Mouse (Mus musculus): ENCODE measurements around the gene Nav2.

Nav2 gene

GRCm38 (mm10) chr7:49527925-49528324 is 619.4 kb downstream of the Nav2 start:
- intact Hi-C loops (cut with DNase I), result no loop called here

GRCm38 (mm10) chr7:49529498-49529897 is 621.0 kb downstream of the Nav2 start:
- intact Hi-C loops (cut with DNase I), result no loop called here

- intact Hi-C loops (cut with DNase I), result no loop called here
Observed at GRCm38 (mm10) chr7:49533571-49533970, 625.1 kb downstream of the Nav2 start.

- intact Hi-C loops (cut with DNase I), result no loop called here
Observed at GRCm38 (mm10) chr7:49534208-49534607, 625.7 kb downstream of the Nav2 start.

GRCm38 (mm10) chr7:49538360-49538759 is 629.8 kb downstream of the Nav2 start:
- intact Hi-C loops (cut with DNase I), result no loop called here

- intact Hi-C loops (cut with DNase I), result no loop called here
Observed at GRCm38 (mm10) chr7:49540181-49540580, 631.7 kb downstream of the Nav2 start.

- intact Hi-C loops (cut with DNase I), result no loop called here
Observed at GRCm38 (mm10) chr7:49542135-49542534, 633.6 kb downstream of the Nav2 start.

GRCm38 (mm10) chr7:49544775-49545705 is 636.5 kb downstream of the Nav2 start:
- intact Hi-C loops (cut with DNase I), result no loop called here

GRCm38 (mm10) chr7:49545706-49546097 is 637.2 kb downstream of the Nav2 start:
- intact Hi-C loops (cut with DNase I), result no loop called here

GRCm38 (mm10) chr7:49548397-49548796 is 639.9 kb downstream of the Nav2 start:
- intact Hi-C loops (cut with DNase I), result no loop called here

GRCm38 (mm10) chr7:49553236-49553981 is 644.9 kb downstream of the Nav2 start:
- intact Hi-C loops (cut with DNase I), result no loop called here

- intact Hi-C loops (cut with DNase I), result no loop called here
Observed at GRCm38 (mm10) chr7:49558240-49558640, 649.7 kb downstream of the Nav2 start.

GRCm38 (mm10) chr7:49558895-49559294 is 650.4 kb downstream of the Nav2 start:
- intact Hi-C loops (cut with DNase I), result no loop called here

GRCm38 (mm10) chr7:49560012-49560411 is 651.5 kb downstream of the Nav2 start:
- intact Hi-C loops (cut with DNase I), result no loop called here

GRCm38 (mm10) chr7:49562404-49562803 is 653.9 kb downstream of the Nav2 start:
- intact Hi-C loops (cut with DNase I), result no loop called here

GRCm38 (mm10) chr7:49562851-49563250 is 654.3 kb downstream of the Nav2 start:
- intact Hi-C loops (cut with DNase I), result no loop called here

GRCm38 (mm10) chr7:49565084-49565483 is 656.6 kb downstream of the Nav2 start:
- intact Hi-C loops (cut with DNase I), result no loop called here

GRCm38 (mm10) chr7:49565798-49566197 is 657.3 kb downstream of the Nav2 start:
- intact Hi-C loops (cut with DNase I), result no loop called here

GRCm38 (mm10) chr7:49567346-49568034 is 659.0 kb downstream of the Nav2 start:
- intact Hi-C loops (cut with DNase I), result no loop called here

- intact Hi-C loops (cut with DNase I), result no loop called here
Observed at GRCm38 (mm10) chr7:49569646-49570045, 661.1 kb downstream of the Nav2 start.

- intact Hi-C loops (cut with DNase I), result no loop called here
Observed at GRCm38 (mm10) chr7:49571606-49572005, 663.1 kb downstream of the Nav2 start.

- intact Hi-C loops (cut with DNase I), result no loop called here
Observed at GRCm38 (mm10) chr7:49575226-49575625, 666.7 kb downstream of the Nav2 start.

Data from adrenal gland (tissue).